In the genomic region with DNA sequence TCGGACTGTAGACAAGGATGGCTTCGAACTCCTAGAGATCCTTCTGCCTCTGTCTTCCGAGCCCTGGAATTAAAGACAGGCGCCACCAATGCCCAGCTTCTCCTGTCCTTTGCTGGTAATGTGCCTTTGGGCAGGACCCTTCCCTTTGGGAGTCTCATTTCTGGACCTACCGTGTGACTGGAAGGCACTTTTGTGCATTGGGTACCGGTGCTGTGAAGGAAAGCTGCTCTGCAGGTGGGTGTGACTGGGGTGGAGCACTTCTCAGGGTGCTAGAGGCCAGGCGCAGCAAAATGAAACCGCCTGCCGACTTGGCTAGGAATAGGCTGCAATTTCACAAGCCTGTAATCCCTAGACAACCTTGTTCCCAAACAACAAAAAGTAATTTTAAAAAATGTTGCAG, we compare ENCODE assay signal across 8 mouse cellular contexts. TPM values are rescaled to one million over a fixed set of nuclear protein-coding genes. Genes with fewer than 3 reads are reported as not detected.
A peak's percentile ranks its signal among the peaks of the same experiment; 100 is the strongest.
DNase-seq lines count a peak whose midpoint lies in the region; ATAC-seq lines count a peak whose summit lies in the region.

No protein-coding gene starts in this region.

- no peak overlapping the region for H3K27ac ChIP-seq in hindbrain, embryonic 11.5 days (ENCODE audit: low read depth, low read length)
- H3K27ac ChIP-seq in liver, embryonic 15.5 days (replicated peaks) = peak overlapping the region; percentile 84
- H3K27ac ChIP-seq in neural tube, embryonic 12.5 days = no peak overlapping the region

- no peaks in the 10 kb centered on the region for H3K27me3 ChIP-seq in hindbrain, embryonic 11.5 days (ENCODE audit: control insufficient read depth, insufficient read depth, low read length)
- no peaks in the 10 kb centered on the region for H3K27me3 ChIP-seq in liver, embryonic 15.5 days
- H3K27me3 ChIP-seq in neural tube, embryonic 12.5 days (replicated peaks) = no peaks in the 10 kb centered on the region

- H3K36me3 ChIP-seq in hindbrain, embryonic 11.5 days (ENCODE audit: control insufficient read depth, insufficient read depth, low read length) = no peaks in the 10 kb centered on the region
- peaks cover 5% of the 10 kb centered on the region for H3K36me3 ChIP-seq in liver, embryonic 15.5 days (replicated peaks)
- H3K36me3 ChIP-seq in neural tube, embryonic 12.5 days = no peaks in the 10 kb centered on the region

- peak overlapping the region; percentile 75 for H3K4me3 ChIP-seq in hindbrain, embryonic 11.5 days (ENCODE audit: low read depth, low read length)
- H3K4me3 ChIP-seq in liver, embryonic 15.5 days (replicated peaks) = peak overlapping the region; percentile 88
- peak overlapping the region; percentile 74 for H3K4me3 ChIP-seq in neural tube, embryonic 12.5 days

- H3K4me1 ChIP-seq in hindbrain, embryonic 11.5 days (replicated peaks; ENCODE audit: control insufficient read depth, insufficient read depth, low read length) = no peaks in the 10 kb centered on the region
- peaks cover 41% of the 10 kb centered on the region for H3K4me1 ChIP-seq in liver, embryonic 15.5 days (replicated peaks)
- peaks cover 19% of the 10 kb centered on the region for H3K4me1 ChIP-seq in neural tube, embryonic 12.5 days

- no peaks in the 10 kb centered on the region for H3K9me3 ChIP-seq in hindbrain, embryonic 11.5 days (ENCODE audit: control insufficient read depth, low read length)
- H3K9me3 ChIP-seq in liver, embryonic 15.5 days (replicated peaks) = no peaks in the 10 kb centered on the region
- H3K9me3 ChIP-seq in neural tube, embryonic 12.5 days = no peaks in the 10 kb centered on the region

- 7% methylated on average over 9 of the region's 9 CpGs for WGBS in hindbrain, embryonic 11.5 days
- WGBS in liver, embryonic 15.5 days (ENCODE audit: insufficient replicate concordance) = 3% methylated on average over 9 of the region's 9 CpGs
- WGBS in neural tube, embryonic 12.5 days = 5% methylated on average over 9 of the region's 9 CpGs

- peak overlapping the region; percentile 82 for H3K4me2 ChIP-seq in hindbrain, embryonic 11.5 days (replicated peaks; ENCODE audit: low read depth, low read length)
- peak overlapping the region; percentile 93 for H3K4me2 ChIP-seq in liver, embryonic 15.5 days
- H3K4me2 ChIP-seq in neural tube, embryonic 12.5 days (replicated peaks) = peak overlapping the region; percentile 81

- DNase-seq in heart, adult 11 months = peak; percentile 97
- DNase-seq in heart, postnatal 4 days = no peak
- peak; percentile 58 for DNase-seq in R1 (ENCODE audit: low read depth, low spot score)
- peak; percentile 25 for DNase-seq in fibroblast of lung, adult 2 months (ENCODE audit: low read depth)
- no peak for DNase-seq in hindbrain, embryonic 11.5 days (ENCODE audit: low spot score)
- DNase-seq in embryo, embryonic 9.5 days (ENCODE audit: extremely low spot score) = no peak

- peak; percentile 38 for ATAC-seq in hindbrain, embryonic 11.5 days (ENCODE audit: low FRiP score)
- peak; percentile 70 for ATAC-seq in liver, embryonic 15.5 days (ENCODE audit: insufficient read depth)
- ATAC-seq in neural tube, embryonic 12.5 days (ENCODE audit: low FRiP score, low read depth) = peak; percentile 29

- H3K9ac ChIP-seq in hindbrain, embryonic 11.5 days (ENCODE audit: low read depth, low read length) = peak overlapping the region; percentile 46; the same call in 1 of the 2 replicates
- peak overlapping the region; percentile 61 for H3K9ac ChIP-seq in liver, embryonic 15.5 days
- H3K9ac ChIP-seq in neural tube, embryonic 12.5 days = peak overlapping the region; percentile 57

RNA-seq across cellular contexts. Expression of gene Gm9903, which starts 0.3 kb away (rescaled TPM):
- 1 to 10 TPM; 1.2 to 1.5 TPM for total RNA-seq in heart, postnatal 4 days (2021)
- polyA plus RNA-seq in hindbrain, embryonic 11.5 days (2014; fragmentation: Nextera tagmentation; extraction: Ambion mirVana) = 0.66 and 0.94 TPM in 2 replicates
- polyA plus RNA-seq in liver, embryonic 15.5 days (2015; fragmentation: Nextera tagmentation; extraction: Ambion mirVana) = 0.08 TPM in 2 replicates
- 0.49 and 0.61 TPM in 2 replicates for polyA plus RNA-seq in neural tube, embryonic 12.5 days (2016; fragmentation: Nextera tagmentation; extraction: Ambion mirVana)

RNA-seq across cellular contexts. Expression of gene Fam53a, which starts 0.6 kb away (rescaled TPM):
- 10 to 100 TPM; 27.3 to 31.4 TPM for total RNA-seq in heart, postnatal 4 days (2021)
- polyA plus RNA-seq in hindbrain, embryonic 11.5 days (2014; fragmentation: Nextera tagmentation; extraction: Ambion mirVana) = 50.3 and 52.3 TPM in 2 replicates
- polyA plus RNA-seq in liver, embryonic 15.5 days (2015; fragmentation: Nextera tagmentation; extraction: Ambion mirVana) = 18.3 and 19.7 TPM in 2 replicates
- 46.4 and 49.3 TPM in 2 replicates for polyA plus RNA-seq in neural tube, embryonic 12.5 days (2016; fragmentation: Nextera tagmentation; extraction: Ambion mirVana)

RNA-seq across cellular contexts. Expression of gene Slbp, which starts 22.3 kb away (rescaled TPM):
- total RNA-seq in heart, postnatal 4 days (2021) = 10 to 100 TPM; 33.4 to 41.5 TPM
- polyA plus RNA-seq in hindbrain, embryonic 11.5 days (2014; fragmentation: Nextera tagmentation; extraction: Ambion mirVana) = 257 and 262 TPM in 2 replicates
- polyA plus RNA-seq in liver, embryonic 15.5 days (2015; fragmentation: Nextera tagmentation; extraction: Ambion mirVana) = 246 and 270 TPM in 2 replicates
- polyA plus RNA-seq in neural tube, embryonic 12.5 days (2016; fragmentation: Nextera tagmentation; extraction: Ambion mirVana) = 183 and 184 TPM in 2 replicates

RNA-seq across cellular contexts. Expression of gene Tacc3, which starts 27.9 kb away (rescaled TPM):
- 10 to 100 TPM; 53.3 to 56.9 TPM for total RNA-seq in heart, postnatal 4 days (2021)
- polyA plus RNA-seq in hindbrain, embryonic 11.5 days (2014; fragmentation: Nextera tagmentation; extraction: Ambion mirVana) = 232 and 255 TPM in 2 replicates
- 134 and 140 TPM in 2 replicates for polyA plus RNA-seq in liver, embryonic 15.5 days (2015; fragmentation: Nextera tagmentation; extraction: Ambion mirVana)
- polyA plus RNA-seq in neural tube, embryonic 12.5 days (2016; fragmentation: Nextera tagmentation; extraction: Ambion mirVana) = 150 and 160 TPM in 2 replicates

RNA-seq across cellular contexts. Expression of gene Tmem129, which starts 28.2 kb away (rescaled TPM):
- total RNA-seq in heart, postnatal 4 days (2021) = 10 to 100 TPM; 16.0 to 19.2 TPM
- 37.2 and 39.0 TPM in 2 replicates for polyA plus RNA-seq in hindbrain, embryonic 11.5 days (2014; fragmentation: Nextera tagmentation; extraction: Ambion mirVana)
- polyA plus RNA-seq in liver, embryonic 15.5 days (2015; fragmentation: Nextera tagmentation; extraction: Ambion mirVana) = 20.6 and 23.1 TPM in 2 replicates
- polyA plus RNA-seq in neural tube, embryonic 12.5 days (2016; fragmentation: Nextera tagmentation; extraction: Ambion mirVana) = 30.3 and 31.5 TPM in 2 replicates

Comparison
In these comparisons a context has a peak if more than half of its experiments do, and no peak if none do; other contexts are left out.
1. DNase-seq: peak in heart, adult 11 months (single experiment), R1 (single experiment) and fibroblast of lung, adult 2 months (single experiment); none in heart, postnatal 4 days (single experiment), hindbrain, embryonic 11.5 days (single experiment) and embryo, embryonic 9.5 days (single experiment).
2. Peak in every context shown above with its lines, with median percentiles within 50 percentile points of each other: ATAC-seq, H3K4me2 ChIP-seq, H3K4me3 ChIP-seq and H3K9ac ChIP-seq.